Mouse (Mus musculus) heart, adult 2 months (tissue): Measurements from ENCODE around the gene Mpnd.

Experiments used
- CTCF ChIP-seq: fragments of 200-600 bp; IDR thresholded peaks from 2 replicates; pipeline ENCODE4 v1.8.1; 2022; ENCODE audit warnings: antibody characterized with exemption, mild to moderate bottlenecking, moderate library complexity
- POLR2A ChIP-seq: fragments of 200-500 bp; IDR thresholded peaks from 2 replicates; pipeline ENCODE4 v1.6.1; 2011; ENCODE audit warnings: mild to moderate bottlenecking, low read depth, low read length, control low read depth; ENCODE audit not compliant: insufficient read depth

- TF ChIP-seq CTCF (no peak), POLR2A (no peak)
Measured at GRCm38 (mm10) chr17:56016382-56016781, 10.9 kb downstream of the Mpnd start.
